Mouse (Mus musculus) embryo, embryonic 11.5 days (tissue): ENCODE results near the gene Pcsk7.
A peak's percentile ranks its signal among the peaks of the same experiment; 100 is the strongest.

Source experiments
- DNase-seq: peaks from one replicate; pipeline ENCODE4 v3.0.0-alpha.2; 2012; ENCODE audit warnings: low read depth, low spot score

Gene Pcsk7

GRCm38 (mm10) chr9:45938952-45939637 is 32.8 kb downstream of the Pcsk7 start:
- DNase-seq: no peak

GRCm38 (mm10) chr9:45939794-45940193 is 33.5 kb downstream of the Pcsk7 start:
- DNase-seq: no peak

- no peak for DNase-seq
These were observed 35.1 kb downstream of the Pcsk7 start for GRCm38 (mm10) chr9:45941329-45941888.

GRCm38 (mm10) chr9:45942464-45942863 is 36.2 kb downstream of the Pcsk7 start:
- no peak for DNase-seq

- DNase-seq: no peak
These were observed 36.6 kb downstream of the Pcsk7 start for GRCm38 (mm10) chr9:45942916-45943315.

- no peak for DNase-seq
These were observed 37.6 kb downstream of the Pcsk7 start for GRCm38 (mm10) chr9:45943628-45944505.

GRCm38 (mm10) chr9:45944506-45945400 is 38.5 kb downstream of the Pcsk7 start:
- DNase-seq: no peak

- DNase-seq: no peak
These were observed 39.4 kb downstream of the Pcsk7 start for GRCm38 (mm10) chr9:45945721-45946120.

DNA sequence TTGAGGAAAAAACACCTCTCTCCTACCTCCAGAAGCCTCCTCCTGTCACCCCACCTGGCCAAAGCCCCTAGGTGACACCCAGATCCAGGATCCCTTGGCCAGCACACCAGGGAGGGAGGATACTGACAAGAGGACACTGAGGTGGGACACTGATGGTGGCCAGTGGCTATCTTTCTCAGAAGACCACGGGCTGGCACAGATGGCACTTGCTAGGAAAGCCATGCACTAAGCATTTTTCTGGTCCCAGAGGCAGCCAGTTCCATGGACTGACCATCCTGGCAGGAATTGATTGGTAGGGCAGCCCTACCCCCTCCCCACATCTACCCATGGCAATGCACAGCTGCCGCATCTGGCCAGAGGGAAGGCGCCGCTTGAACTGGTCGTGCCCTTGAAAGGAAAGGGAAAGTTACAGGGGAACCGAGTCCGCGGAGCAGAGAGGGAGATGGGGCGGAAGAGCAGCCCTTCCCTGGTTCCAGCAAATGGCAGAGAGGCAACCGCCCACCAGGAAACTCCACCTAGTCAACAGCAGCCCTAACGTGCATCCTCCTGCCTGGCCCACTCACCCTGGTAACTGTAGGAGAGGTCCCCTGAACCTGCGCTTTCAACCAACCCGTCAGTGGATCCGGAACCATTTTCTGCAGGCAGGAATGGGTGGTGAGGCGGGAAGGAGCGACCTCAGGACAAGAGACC is 40.0 kb downstream of the Pcsk7 start:
- DNase-seq: no peak

GRCm38 (mm10) chr9:45946872-45947183 is 40.5 kb downstream of the Pcsk7 start:
- no peak for DNase-seq

DNA sequence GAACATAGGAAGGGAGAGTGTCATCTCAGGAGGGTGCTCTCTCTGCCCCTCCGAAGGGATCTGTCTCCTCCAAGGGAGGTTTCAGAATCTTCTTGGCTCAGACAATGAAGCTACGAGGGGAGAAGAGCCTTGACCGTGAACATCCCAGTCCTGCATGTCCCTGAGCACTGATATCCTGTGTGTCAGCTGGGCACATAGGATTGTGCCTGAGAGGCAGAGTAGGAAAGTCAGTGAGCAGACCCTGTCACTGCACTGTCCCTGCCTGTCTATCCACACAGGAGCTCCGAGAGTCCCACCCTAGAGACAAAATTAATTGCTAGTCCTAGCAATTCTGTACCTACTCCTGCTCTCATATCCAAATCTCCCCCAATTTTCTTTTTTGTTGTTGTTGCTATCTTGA is 45.8 kb downstream of the Pcsk7 start:
- no peak for DNase-seq

GRCm38 (mm10) chr9:45952890-45953289 is 46.6 kb downstream of the Pcsk7 start:
- DNase-seq: no peak

DNA sequence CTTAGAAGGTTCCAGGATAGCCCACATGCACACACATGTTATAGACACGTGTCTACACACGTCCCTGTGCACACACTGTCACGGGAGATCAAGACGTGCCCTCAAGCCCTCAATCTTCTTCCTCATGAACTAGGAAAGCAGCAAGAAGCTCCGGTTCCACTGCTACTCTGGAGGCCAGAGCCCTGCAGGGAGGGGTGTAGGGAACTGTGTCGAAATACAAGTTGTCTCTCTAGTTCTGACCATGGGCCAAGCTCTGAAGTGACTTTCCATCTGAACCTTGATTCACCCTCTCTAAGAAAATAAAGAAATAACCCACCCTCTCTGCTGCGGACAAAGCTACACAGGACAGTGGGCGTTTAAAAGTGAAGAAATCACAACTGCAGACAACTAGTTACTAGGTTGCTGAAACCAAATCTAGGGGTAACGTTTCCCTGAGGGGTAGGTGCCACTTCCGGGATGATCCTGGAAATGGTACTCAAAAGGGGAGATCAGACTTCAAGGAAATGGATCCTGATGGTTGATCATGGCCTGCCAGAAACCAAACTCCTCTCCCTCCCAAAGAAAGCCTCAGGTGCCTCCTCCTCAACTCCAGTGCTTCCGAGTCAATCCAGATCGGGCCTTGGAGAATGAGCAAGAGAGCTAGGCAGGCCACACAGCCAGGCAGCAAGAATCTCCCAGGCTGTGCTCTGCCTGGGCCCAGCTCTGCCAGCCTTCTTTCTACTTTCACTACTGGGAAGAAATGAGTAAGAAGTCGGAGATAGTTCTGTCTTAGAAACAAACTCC is 47.4 kb downstream of the Pcsk7 start:
- no peak for DNase-seq

GRCm38 (mm10) chr9:45954294-45955106 is 48.2 kb downstream of the Pcsk7 start:
- DNase-seq: peak; percentile 27

- peak; percentile 87 for DNase-seq
These were observed 49.0 kb downstream of the Pcsk7 start, which contains the start of gene Sidt2 for GRCm38 (mm10) chr9:45955107-45955963. TSS of gene Sidt2 (minus strand) at chr9:45955258.

GRCm38 (mm10) chr9:45958023-45958670 is 51.9 kb downstream of the Pcsk7 start:
- DNase-seq: no peak

- no peak for DNase-seq
These were observed 52.6 kb downstream of the Pcsk7 start for GRCm38 (mm10) chr9:45958851-45959250.

GRCm38 (mm10) chr9:45959661-45960060 is 53.4 kb downstream of the Pcsk7 start:
- DNase-seq: no peak
